Mouse (Mus musculus) neural tube, embryonic 14.5 days (tissue): ENCODE measurements around the gene Rcbtb2. TPM values are rescaled to one million over a fixed set of nuclear protein-coding genes. Genes with fewer than 3 reads are reported as not detected.

Experiments
- ATAC-seq: fragments of 200-750 bp; cut with Nextera tagmentation; 2 replicates; pipeline ENCODE4 v1.8.0; 2017; ENCODE audit warnings: low read depth, mild to moderate bottlenecking, moderate TSS enrichment, moderate library complexity
- H3K27ac ChIP-seq: fragments of 300-500 bp; sonication (generic); 2 replicates; pipeline ENCODE4 v1.5.1; 2014; ENCODE audit warnings: low read depth, mild to moderate bottlenecking, control low read depth, low read length, moderate library complexity, mixed read lengths
- H3K27me3 ChIP-seq: fragments of 300-500 bp; sonication (generic); 2 replicates; pipeline ENCODE4 v1.6.1; 2014; ENCODE audit warnings: low read length; ENCODE audit not compliant: control insufficient read depth, insufficient read depth
- H3K36me3 ChIP-seq: fragments of 300-500 bp; sonication (generic); 2 replicates; pipeline ENCODE4 v1.6.1; 2014; ENCODE audit warnings: low read length, mixed read lengths; ENCODE audit not compliant: control insufficient read depth, insufficient read depth
- H3K4me1 ChIP-seq: fragments of 300-500 bp; sonication (generic); 2 replicates; pipeline ENCODE4 v1.6.1; 2014; ENCODE audit warnings: low read length; ENCODE audit not compliant: control insufficient read depth, insufficient read depth
- H3K4me2 ChIP-seq: fragments of 300-500 bp; sonication (generic); 2 replicates; pipeline ENCODE4 v1.6.1; 2014; ENCODE audit warnings: mild to moderate bottlenecking, low read depth, low read length, control low read depth
- H3K4me3 ChIP-seq: fragments of 300-500 bp; sonication (generic); 2 replicates; pipeline ENCODE4 v1.5.1; 2014; ENCODE audit warnings: low read depth, low read length, control low read depth, mixed read lengths
- H3K9ac ChIP-seq: fragments of 300-500 bp; sonication (generic); replicated peaks from 2 replicates; pipeline ENCODE4 v1.6.1; 2014; ENCODE audit warnings: low read depth, mild to moderate bottlenecking, control low read depth, low read length, mixed read lengths
- H3K9me3 ChIP-seq: fragments of 300-500 bp; sonication (generic); 2 replicates; pipeline ENCODE4 v1.6.1; 2016; ENCODE audit warnings: low read length; ENCODE audit not compliant: control insufficient read depth
- WGBS: fragments of 180-500 bp; shearing (Covaris S2); extraction: QIAGEN DNeasy Blood & Tissue Kit; methylation state at CpG from one replicate; pipeline ENCODE4 v1.1.7; 2014; 5-methylcytosine and 5-hydroxymethylcytosine counted together
- polyA plus RNA-seq: library from polyadenylated mRNA; unstranded; fragments of >200 nt; fragmentation: Nextera tagmentation; extraction: Ambion mirVana; gene quantifications from 2 replicates; pipeline ENCODE4 v1.2.1, GENCODE M21; 2014

Rcbtb2 gene
- polyA plus RNA-seq, 1 experiment from 2014 or later = 61.2 TPM

DNA sequence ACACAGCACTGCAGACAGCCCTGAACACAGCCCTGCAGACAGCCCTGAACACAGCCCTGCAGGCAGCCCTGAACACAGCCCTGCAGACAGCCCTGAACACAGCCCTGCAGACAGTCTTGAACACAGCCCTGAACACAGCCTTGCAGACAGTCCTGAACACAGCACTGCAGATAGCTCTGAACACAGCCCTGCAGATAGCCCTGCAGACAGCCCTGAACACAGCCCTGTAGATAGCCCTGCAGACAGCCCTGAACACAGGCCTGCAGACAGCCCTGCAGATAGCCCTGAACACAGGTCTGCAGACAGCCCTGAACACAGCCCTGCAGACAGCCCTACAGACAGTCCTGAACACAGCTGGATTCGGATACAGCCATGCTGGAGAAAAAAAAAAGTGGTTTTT, 52.2 kb downstream of the Rcbtb2 start:
- Histone ChIP-seq H3K9ac (no peak overlapping the region), H3K9me3 (no peaks in the 10 kb centered on the region), H3K36me3 (peaks cover 16% of the 10 kb centered on the region; the same call in 1 of the 2 replicates), H3K4me2 (no peak overlapping the region), H3K4me1 (no peaks in the 10 kb centered on the region), H3K4me3 (no peak overlapping the region), H3K27ac (no peak overlapping the region), H3K27me3 (no peaks in the 10 kb centered on the region)
- no peak for ATAC-seq
- 100% methylated on average over 1 of the region's 1 CpGs for WGBS

DNA sequence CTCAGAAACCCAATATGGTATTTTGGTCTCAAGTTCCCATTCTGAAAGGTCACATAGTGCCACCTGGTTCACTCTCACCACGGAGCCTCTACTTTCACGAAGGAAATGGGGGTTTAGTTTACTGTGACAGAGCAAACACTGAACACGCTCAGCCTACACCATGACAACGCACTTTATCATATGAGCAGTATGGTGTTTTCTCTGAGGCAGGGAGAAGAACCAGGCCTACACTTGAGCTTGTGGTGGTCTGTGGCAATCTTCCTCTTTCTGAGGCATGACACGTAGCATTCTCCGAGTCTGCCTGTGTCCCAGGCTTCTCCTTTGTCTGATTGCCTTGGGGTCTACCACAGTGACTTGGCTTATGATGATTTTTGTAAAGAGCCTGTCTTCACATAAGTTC, 53.0 kb downstream of the Rcbtb2 start:
- Histone ChIP-seq H3K4me3 (no peak overlapping the region), H3K36me3 (peaks cover 16% of the 10 kb centered on the region; the same call in 1 of the 2 replicates), H3K4me1 (no peaks in the 10 kb centered on the region), H3K27me3 (no peaks in the 10 kb centered on the region), H3K27ac (no peak overlapping the region), H3K4me2 (no peak overlapping the region), H3K9ac (no peak overlapping the region), H3K9me3 (no peaks in the 10 kb centered on the region)
- ATAC-seq = no peak
- 89% methylated on average over 6 of the region's 6 CpGs for WGBS

DNA sequence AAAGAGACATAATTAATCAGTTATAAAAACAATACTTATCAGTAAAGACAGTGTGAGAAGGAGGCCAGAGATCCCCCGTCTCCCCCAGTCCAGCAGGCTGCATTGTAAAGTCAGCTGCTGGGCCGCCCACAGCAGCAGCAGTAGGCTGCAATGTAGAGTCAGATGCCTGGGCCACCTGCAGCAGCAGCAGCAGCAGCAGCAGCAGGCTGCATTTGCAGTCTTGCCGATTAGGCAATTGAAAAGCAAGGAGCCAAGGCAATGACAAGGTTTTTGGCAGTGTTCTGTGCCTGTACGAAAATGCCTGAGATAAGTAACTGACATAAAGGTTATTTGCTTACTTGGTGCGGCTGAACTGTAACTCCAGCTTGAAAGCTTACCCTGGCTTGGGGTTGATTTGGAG, 53.4 kb downstream of the Rcbtb2 start:
- Histone ChIP-seq H3K4me1 (no peaks in the 10 kb centered on the region), H3K4me3 (no peak overlapping the region), H3K27me3 (no peaks in the 10 kb centered on the region), H3K9me3 (no peaks in the 10 kb centered on the region), H3K36me3 (peaks cover 16% of the 10 kb centered on the region; the same call in 1 of the 2 replicates), H3K4me2 (no peak overlapping the region), H3K9ac (no peak overlapping the region), H3K27ac (no peak overlapping the region)
- no peak for ATAC-seq
- 90% methylated on average over 5 of the region's 5 CpGs for WGBS

DNA sequence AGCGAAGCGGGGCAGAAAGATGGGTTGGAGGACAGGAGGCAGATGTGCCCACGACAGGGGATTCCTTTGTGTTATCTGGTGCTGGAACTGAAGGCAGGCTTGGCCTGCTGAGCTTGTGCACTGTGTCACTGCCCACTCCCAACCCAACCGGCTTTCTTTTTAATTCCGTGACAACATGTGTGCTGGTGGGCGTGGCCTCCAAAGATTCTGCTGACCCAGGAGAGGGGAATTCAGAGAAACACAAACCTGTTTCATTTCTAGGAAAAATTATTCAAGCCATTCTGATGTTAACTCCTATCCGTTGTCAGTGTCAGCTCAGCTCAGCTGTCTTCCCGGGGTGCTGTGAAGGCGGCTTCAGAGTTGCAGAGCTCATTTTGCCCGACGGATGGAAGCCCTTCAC, 55.1 kb downstream of the Rcbtb2 start:
- Histone ChIP-seq H3K4me2 (no peak overlapping the region), H3K36me3 (peaks cover 13% of the 10 kb centered on the region; the same call in 1 of the 2 replicates), H3K4me1 (no peaks in the 10 kb centered on the region), H3K27me3 (no peaks in the 10 kb centered on the region), H3K9ac (no peak overlapping the region), H3K4me3 (no peak overlapping the region), H3K9me3 (no peaks in the 10 kb centered on the region), H3K27ac (no peak overlapping the region)
- no peak for ATAC-seq
- 93% methylated on average over 11 of the region's 11 CpGs for WGBS

DNA sequence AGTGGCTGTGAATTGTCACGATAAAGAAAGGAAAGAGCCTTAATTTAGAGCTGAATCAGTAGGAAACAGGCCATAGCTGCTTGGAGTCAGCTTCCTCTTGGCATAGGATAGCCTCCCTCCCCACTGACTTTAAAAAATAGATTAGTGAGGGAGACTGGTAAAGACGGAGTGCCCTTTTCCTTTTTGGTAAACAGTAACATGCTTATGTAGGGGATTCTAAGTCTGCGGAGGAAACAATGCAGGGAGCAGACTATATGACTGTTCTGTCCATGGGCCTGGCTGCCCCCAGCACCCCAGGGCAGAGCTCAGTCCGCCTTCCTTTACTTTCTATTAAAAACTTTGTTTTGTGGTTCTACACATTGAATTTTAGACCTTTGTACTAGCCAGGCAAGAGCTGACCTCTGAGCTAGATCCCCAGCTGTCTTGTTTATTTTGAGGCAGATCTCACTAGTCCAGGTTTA, 56.4 kb downstream of the Rcbtb2 start:
- WGBS = 80% methylated on average over 4 of the region's 4 CpGs
- ATAC-seq = no peak

DNA sequence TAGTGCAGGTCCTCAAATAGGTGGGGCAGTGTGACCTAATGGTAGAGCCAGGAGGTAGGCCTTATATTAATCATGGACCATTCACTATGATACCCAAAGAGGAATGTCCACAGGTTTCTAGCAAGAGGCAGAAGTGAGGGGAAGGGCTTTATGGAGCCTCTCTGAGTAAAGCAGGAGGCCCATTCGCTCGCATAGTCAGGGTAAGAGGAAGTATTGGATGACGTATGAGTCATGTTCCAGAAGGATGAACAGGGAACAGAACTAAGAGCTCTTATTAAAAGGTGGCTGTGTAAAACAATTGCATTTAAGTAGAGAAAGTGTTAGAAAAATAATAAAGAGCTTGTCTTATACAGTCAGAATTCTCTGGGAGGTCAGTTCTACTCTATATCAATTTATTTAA, 57.8 kb downstream of the Rcbtb2 start:
- ATAC-seq = no peak
- Histone ChIP-seq H3K27ac (no peak overlapping the region), H3K36me3 (peaks cover 10% of the 10 kb centered on the region; the same call in 1 of the 2 replicates), H3K27me3 (no peaks in the 10 kb centered on the region), H3K9me3 (no peaks in the 10 kb centered on the region), H3K4me1 (no peaks in the 10 kb centered on the region), H3K9ac (no peak overlapping the region), H3K4me3 (no peak overlapping the region), H3K4me2 (no peak overlapping the region)
- 90% methylated on average over 3 of the region's 3 CpGs for WGBS

More for the DNA sequence above, 56.4 kb downstream of the Rcbtb2 start:
- no peak overlapping the region; the same call in 1 of the 2 replicates for H3K9ac ChIP-seq
- no peak overlapping the region for H3K4me3 ChIP-seq
- H3K9me3 ChIP-seq = no peaks in the 10 kb centered on the region
- peaks cover 10% of the 10 kb centered on the region; the same call in 1 of the 2 replicates for H3K36me3 ChIP-seq
- no peak overlapping the region for H3K4me2 ChIP-seq
- H3K27ac ChIP-seq = no peak overlapping the region
- no peaks in the 10 kb centered on the region for H3K27me3 ChIP-seq
- H3K4me1 ChIP-seq = no peaks in the 10 kb centered on the region

DNA sequence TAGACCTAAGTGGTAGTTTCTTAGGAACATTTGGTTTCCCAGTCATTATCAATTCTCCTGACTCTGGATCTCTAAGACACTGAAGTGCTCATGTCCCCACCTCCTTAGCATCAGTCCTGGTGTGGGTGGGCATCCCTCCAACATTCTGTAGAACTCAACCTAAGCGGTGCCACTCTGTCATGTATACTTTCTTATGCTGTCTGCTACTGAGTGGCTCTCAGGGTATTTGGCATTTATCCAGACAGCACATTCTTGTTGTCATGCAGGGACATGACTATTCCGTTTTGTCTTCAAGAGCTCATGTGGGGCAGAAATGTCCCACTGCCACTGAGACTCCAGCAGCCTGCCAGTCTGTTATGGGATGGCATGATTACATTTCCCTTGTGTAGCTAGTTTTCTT, 58.3 kb downstream of the Rcbtb2 start:
- no peak for ATAC-seq
- H3K4me2 ChIP-seq = no peak overlapping the region
- no peak overlapping the region for H3K4me3 ChIP-seq
- H3K27me3 ChIP-seq = no peaks in the 10 kb centered on the region
- H3K4me1 ChIP-seq = no peaks in the 10 kb centered on the region
- no peak overlapping the region for H3K27ac ChIP-seq
- H3K9ac ChIP-seq = no peak overlapping the region
- peaks cover 10% of the 10 kb centered on the region; the same call in 1 of the 2 replicates for H3K36me3 ChIP-seq
- H3K9me3 ChIP-seq = no peaks in the 10 kb centered on the region
- 42% methylated on average over 2 of the region's 2 CpGs for WGBS

DNA sequence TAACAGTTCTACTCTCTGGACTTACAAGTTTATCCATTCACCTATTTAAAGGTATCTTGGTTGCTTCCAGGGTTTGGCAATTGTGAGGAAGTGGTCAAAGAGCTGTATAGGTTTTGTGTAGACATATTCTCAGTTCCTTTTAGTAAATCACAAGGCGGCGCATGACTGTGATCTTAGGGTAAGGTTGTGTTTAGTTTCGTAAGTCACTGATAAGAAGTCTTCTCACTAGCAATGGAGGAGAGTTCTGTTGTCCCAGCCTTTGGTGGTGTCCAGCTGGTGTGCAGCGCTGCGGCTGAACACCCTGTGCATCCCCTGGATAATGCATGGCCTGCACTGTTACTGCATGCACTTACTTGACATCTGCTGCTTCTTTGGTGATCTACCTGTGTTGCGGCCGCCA, 64.0 kb downstream of the Rcbtb2 start:
- no peaks in the 10 kb centered on the region for H3K27me3 ChIP-seq
- H3K9me3 ChIP-seq = no peaks in the 10 kb centered on the region
- no peak overlapping the region for H3K27ac ChIP-seq
- no peak; the same call in 1 of the 2 replicates for ATAC-seq
- WGBS = 93% methylated on average over 7 of the region's 7 CpGs
- no peak overlapping the region for H3K4me2 ChIP-seq
- no peaks in the 10 kb centered on the region for H3K4me1 ChIP-seq
- peaks cover 11% of the 10 kb centered on the region; the same call in 1 of the 2 replicates for H3K36me3 ChIP-seq
- no peak overlapping the region for H3K4me3 ChIP-seq
- no peak overlapping the region for H3K9ac ChIP-seq

DNA sequence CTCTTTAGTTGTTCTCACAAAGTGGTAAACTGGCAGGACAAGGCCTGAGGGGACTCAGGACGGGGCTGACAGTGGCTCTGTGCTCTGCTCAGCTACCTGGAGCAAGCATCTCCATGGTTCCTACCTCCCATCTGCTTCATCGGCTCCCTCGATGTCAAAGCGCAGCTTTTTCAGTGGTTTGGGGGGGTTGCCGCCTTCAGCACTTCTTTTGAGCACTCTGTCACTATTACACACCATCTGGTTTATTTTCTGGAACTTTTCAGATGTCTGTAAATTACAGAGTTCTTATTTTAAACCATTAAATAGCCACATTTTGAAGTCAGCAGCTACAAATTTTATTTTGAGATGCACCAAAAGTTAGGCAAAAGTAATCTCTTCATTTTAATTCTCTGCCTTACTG, 76.2 kb downstream of the Rcbtb2 start:
- 54% methylated on average over 5 of the region's 5 CpGs for WGBS
- ATAC-seq = no peak
- no peaks in the 10 kb centered on the region for H3K27me3 ChIP-seq

More for the DNA sequence above, 76.2 kb downstream of the Rcbtb2 start:
- no peak overlapping the region for H3K27ac ChIP-seq
- no peak overlapping the region for H3K4me3 ChIP-seq
- H3K4me1 ChIP-seq = no peaks in the 10 kb centered on the region
- no peaks in the 10 kb centered on the region for H3K9me3 ChIP-seq
- H3K9ac ChIP-seq = no peak overlapping the region
- no peak overlapping the region for H3K4me2 ChIP-seq
- H3K36me3 ChIP-seq = peaks cover 13% of the 10 kb centered on the region; the same call in 1 of the 2 replicates
